Mouse (Mus musculus) cerebellum, postnatal 10 days (tissue): ENCODE data around the gene 1700019D03Rik.
A peak's percentile ranks its signal among the peaks of the same experiment; 100 is the strongest.

Experiments used
- DNase-seq, 2 experiments: peaks; one replicate each; pipeline ENCODE4 v3.0.0; 2021; ENCODE audit warnings: mixed read lengths in 2 of 2

The 1700019D03Rik gene

GRCm38 (mm10) chr1:53020079-53020478 lies at the start of gene 1700019D03Rik:
TSS of gene 1700019D03Rik (minus strand) at chr1:53020179.
- DNase-seq, result peak in 1 of 2 experiments; percentile 22

GRCm38 (mm10) chr1:53063921-53064320 lies 43.9 kb upstream of the 1700019D03Rik start:
- no peak for DNase-seq

- DNase-seq, result no peak
Measured at GRCm38 (mm10) chr1:53061871-53062608, 42.1 kb upstream of the 1700019D03Rik start.

- no peak for DNase-seq
Measured at GRCm38 (mm10) chr1:53061340-53061739, 41.4 kb upstream of the 1700019D03Rik start, which contains the start of gene Mstn. TSS of gene Mstn (plus strand) at chr1:53061640.

GRCm38 (mm10) chr1:53060499-53060898 lies 40.5 kb upstream of the 1700019D03Rik start:
- no peak for DNase-seq

- DNase-seq, result no peak
Measured at GRCm38 (mm10) chr1:53059106-53059505, 39.1 kb upstream of the 1700019D03Rik start.

GRCm38 (mm10) chr1:53053087-53054022 lies 33.4 kb upstream of the 1700019D03Rik start:
- DNase-seq, result peak; percentile 85 to 91

- no peak for DNase-seq
Measured at GRCm38 (mm10) chr1:53049763-53050427, 29.9 kb upstream of the 1700019D03Rik start.

- DNase-seq, result peak; percentile 63 to 73
Measured at GRCm38 (mm10) chr1:53037443-53037871, 17.5 kb upstream of the 1700019D03Rik start.

GRCm38 (mm10) chr1:53032550-53032949 lies 12.6 kb upstream of the 1700019D03Rik start:
- peak; percentile 59 to 85 for DNase-seq

GRCm38 (mm10) chr1:53018746-53019505 lies 1.1 kb downstream of the 1700019D03Rik start:
- DNase-seq, result peak; percentile 54 to 60

GRCm38 (mm10) chr1:53015606-53016005 lies 4.4 kb downstream of the 1700019D03Rik start:
- no peak for DNase-seq

GRCm38 (mm10) chr1:53014716-53015115 lies 5.3 kb downstream of the 1700019D03Rik start:
- DNase-seq, result no peak

- peak; percentile 20 to 41 for DNase-seq
Measured at GRCm38 (mm10) chr1:52986692-52987091, 33.3 kb downstream of the 1700019D03Rik start.

GRCm38 (mm10) chr1:52973198-52973597 lies 46.8 kb downstream of the 1700019D03Rik start:
- DNase-seq, result no peak

- peak; percentile 69 to 71 for DNase-seq
Measured at GRCm38 (mm10) chr1:52971881-52972503, 48.0 kb downstream of the 1700019D03Rik start.

- no peak for DNase-seq
Measured at GRCm38 (mm10) chr1:52964581-52964980, 55.4 kb downstream of the 1700019D03Rik start.

GRCm38 (mm10) chr1:52963097-52963496 lies 56.9 kb downstream of the 1700019D03Rik start:
- DNase-seq, result no peak

GRCm38 (mm10) chr1:52960191-52960590 lies 59.8 kb downstream of the 1700019D03Rik start:
- DNase-seq, result no peak

GRCm38 (mm10) chr1:52956746-52957145 lies 63.2 kb downstream of the 1700019D03Rik start:
- no peak for DNase-seq

- DNase-seq, result peak; percentile 72
Measured at GRCm38 (mm10) chr1:52955102-52955501, 64.9 kb downstream of the 1700019D03Rik start.
